Mouse (Mus musculus) spleen, postnatal 14 days (tissue): ENCODE measurements at regions not wholly inside any gene's neighbourhood (a gene's known extent, or its start where the extent isn't known, plus 50 kb on each side); places are given as distances from the start of the nearest gene placed in this dataset.

ENCODE experiments used
- DNase-seq, 2 experiments: peaks; one replicate each; pipeline ENCODE4 v3.0.0; 2021 to 2022; ENCODE audit warnings: low spot score in 2 of 2

GRCm38 (mm10) chr17:47317651-47318050 lies 51.0 kb upstream of the Mrps10 start:
- no peak for DNase-seq

- DNase-seq, result no peak
Observed at GRCm38 (mm10) chr17:47313162-47313561, 55.5 kb upstream of the Mrps10 start.

- DNase-seq, result no peak
Observed at GRCm38 (mm10) chr17:47311272-47311671, 57.4 kb upstream of the Mrps10 start.

- no peak for DNase-seq
Observed at GRCm38 (mm10) chr17:47306027-47306761, 62.5 kb upstream of the Mrps10 start.

- DNase-seq, result no peak
Observed at GRCm38 (mm10) chr17:47304463-47305199, 64.1 kb upstream of the Mrps10 start.

- DNase-seq, result no peak
Observed at GRCm38 (mm10) chr17:47303600-47303999, 65.1 kb upstream of the Mrps10 start.

- no peak for DNase-seq
Observed at GRCm38 (mm10) chr17:47298396-47298919, 70.2 kb upstream of the Mrps10 start.

GRCm38 (mm10) chr17:47297965-47298364 lies 70.7 kb upstream of the Mrps10 start:
- DNase-seq, result no peak

GRCm38 (mm10) chr17:47296709-47297450 lies 71.8 kb upstream of the Mrps10 start:
- no peak for DNase-seq

- DNase-seq, result no peak
Observed at GRCm38 (mm10) chr17:47295315-47296011, 73.2 kb upstream of the Mrps10 start.

GRCm38 (mm10) chr17:47294091-47294534 lies 74.6 kb upstream of the Mrps10 start:
- no peak for DNase-seq

- no peak for DNase-seq
Observed at GRCm38 (mm10) chr17:47293178-47293577, 75.5 kb upstream of the Mrps10 start.

GRCm38 (mm10) chr17:47291558-47291957 lies 77.1 kb upstream of the Mrps10 start:
- no peak for DNase-seq

GRCm38 (mm10) chr17:47285616-47286015 lies 83.1 kb upstream of the Mrps10 start:
- no peak for DNase-seq

- no peak for DNase-seq
Observed at GRCm38 (mm10) chr17:47284236-47284635, 84.5 kb upstream of the Mrps10 start.

- DNase-seq, result no peak
Observed at GRCm38 (mm10) chr17:47283158-47283557, 85.5 kb upstream of the Mrps10 start.

- no peak for DNase-seq
Observed at GRCm38 (mm10) chr17:47282476-47282875, 86.2 kb upstream of the Mrps10 start.

GRCm38 (mm10) chr17:47277890-47278289 lies 90.8 kb upstream of the Mrps10 start:
- no peak for DNase-seq

- no peak for DNase-seq
Observed at GRCm38 (mm10) chr17:47276639-47277038, 92.0 kb upstream of the Mrps10 start.

GRCm38 (mm10) chr17:47275796-47276311 lies 92.8 kb upstream of the Mrps10 start:
- no peak for DNase-seq

GRCm38 (mm10) chr17:47273309-47273708 lies 95.4 kb upstream of the Mrps10 start:
- DNase-seq, result no peak
